Mouse (Mus musculus): ENCODE data around the gene Rsad2. TPM values are rescaled to one million over a fixed set of nuclear protein-coding genes. Genes with fewer than 3 reads are reported as not detected.
A peak's percentile ranks its signal among the peaks of the same experiment; 100 is the strongest.
"Not testable (repeated sequence)": the region's sequence is repeated elsewhere in the genome, so short reads cannot be mapped to it uniquely, and the experiment has no call there.

Gene Rsad2
- polyA plus RNA-seq (2016; fragmentation: Nextera tagmentation; extraction: Ambion mirVana) = 0.70 and 0.74 TPM in 2 replicates

GRCm38 (mm10) chr12:26456028-26456698 lies at the start of gene Rsad2:
TSS of gene Rsad2 (minus strand) at chr12:26456452.
- no peak within 1 kb of the TSS for H3K4me2 ChIP-seq (replicated peaks)
- H3K9me3 ChIP-seq = no peaks in the 10 kb centered on the region
- H3K27ac ChIP-seq = no peak within 1 kb of the TSS; the same call in 1 of the 2 replicates
- H3K9ac ChIP-seq = no peak within 1 kb of the TSS
- H3K4me3 ChIP-seq = no peak within 1 kb of the TSS
- no peaks in the 10 kb centered on the region for H3K36me3 ChIP-seq
- H3K27me3 ChIP-seq = no peaks in the 10 kb centered on the region
- H3K4me1 ChIP-seq = 0 out of 2 replicates have a peak, but pooled peaks cover 10% of the 10 kb centered on the region
- WGBS = 47% methylated on average over 13 of the region's 13 CpGs
- ATAC-seq (ENCODE audit: insufficient number of reproducible peaks, insufficient read depth, low FRiP score, low TSS enrichment) = peak; percentile 87

GRCm38 (mm10) chr12:26501042-26501441 lies 44.8 kb upstream of the Rsad2 start:
- Histone ChIP-seq H3K4me3 (no peak overlapping the region), H3K4me2 (replicated peaks) (no peak overlapping the region), H3K9me3 (no peaks in the 10 kb centered on the region), H3K9ac (no peak overlapping the region), H3K36me3 (no peaks in the 10 kb centered on the region), H3K4me1 (no peaks in the 10 kb centered on the region), H3K27ac (no peak overlapping the region), H3K27me3 (no peaks in the 10 kb centered on the region)
- no peak for ATAC-seq (ENCODE audit: insufficient number of reproducible peaks, insufficient read depth, low FRiP score, low TSS enrichment)
- WGBS = 87% methylated on average over 3 of the region's 3 CpGs

GRCm38 (mm10) chr12:26489942-26490341 lies 33.7 kb upstream of the Rsad2 start:
- 100% methylated on average over 1 of the region's 1 CpGs for WGBS
- no peak overlapping the region for H3K27ac ChIP-seq
- no peaks in the 10 kb centered on the region for H3K36me3 ChIP-seq
- no peak for ATAC-seq (ENCODE audit: insufficient number of reproducible peaks, insufficient read depth, low FRiP score, low TSS enrichment)
- H3K9ac ChIP-seq = no peak overlapping the region
- H3K27me3 ChIP-seq = no peaks in the 10 kb centered on the region
- no peaks in the 10 kb centered on the region for H3K9me3 ChIP-seq
- no peak overlapping the region for H3K4me2 ChIP-seq (replicated peaks)
- no peak overlapping the region for H3K4me3 ChIP-seq
- no peaks in the 10 kb centered on the region for H3K4me1 ChIP-seq

GRCm38 (mm10) chr12:26488617-26489274 lies 32.5 kb upstream of the Rsad2 start:
- H3K4me1 ChIP-seq = no peaks in the 10 kb centered on the region
- WGBS = 35% methylated on average over 5 of the region's 5 CpGs
- ATAC-seq (ENCODE audit: insufficient number of reproducible peaks, insufficient read depth, low FRiP score, low TSS enrichment) = no peak
- H3K27me3 ChIP-seq = no peaks in the 10 kb centered on the region
- H3K4me2 ChIP-seq (replicated peaks) = no peak overlapping the region; the same call in 1 of the 2 replicates
- H3K9me3 ChIP-seq = no peaks in the 10 kb centered on the region
- H3K27ac ChIP-seq = no peak overlapping the region
- H3K9ac ChIP-seq = no peak overlapping the region
- no peaks in the 10 kb centered on the region for H3K36me3 ChIP-seq
- H3K4me3 ChIP-seq = no peak overlapping the region

- Histone ChIP-seq H3K9me3 (no peaks in the 10 kb centered on the region), H3K27me3 (no peaks in the 10 kb centered on the region), H3K4me1 (no peaks in the 10 kb centered on the region), H3K36me3 (no peaks in the 10 kb centered on the region), H3K4me3 (no peak overlapping the region), H3K4me2 (replicated peaks) (no peak overlapping the region; the same call in 1 of the 2 replicates), H3K27ac (no peak overlapping the region), H3K9ac (no peak overlapping the region)
- ATAC-seq (ENCODE audit: insufficient number of reproducible peaks, insufficient read depth, low FRiP score, low TSS enrichment) = no peak
- 45% methylated on average over 14 of the region's 14 CpGs for WGBS
Observed at GRCm38 (mm10) chr12:26487874-26488616, 31.8 kb upstream of the Rsad2 start.

- H3K4me1 ChIP-seq; H3K4me3 ChIP-seq; ATAC-seq (ENCODE audit: insufficient number of reproducible peaks, insufficient read depth, low FRiP score, low TSS enrichment); H3K27me3 ChIP-seq; H3K36me3 ChIP-seq; H3K27ac ChIP-seq; H3K9me3 ChIP-seq; H3K9ac ChIP-seq; H3K4me2 ChIP-seq (replicated peaks): not testable (repeated sequence)
- 90% methylated on average over 12 of the region's 12 CpGs for WGBS
Observed at GRCm38 (mm10) chr12:26485738-26486580, 29.7 kb upstream of the Rsad2 start.

- H3K9ac ChIP-seq = no peak overlapping the region
- H3K4me3 ChIP-seq = no peak overlapping the region
- H3K9me3 ChIP-seq = no peaks in the 10 kb centered on the region
- no peaks in the 10 kb centered on the region for H3K4me1 ChIP-seq
- 87% methylated on average over 18 of the region's 18 CpGs for whole genome bisulfite sequencing
- no peaks in the 10 kb centered on the region for H3K36me3 ChIP-seq
- ATAC-seq (ENCODE audit: insufficient number of reproducible peaks, insufficient read depth, low FRiP score, low TSS enrichment) = no peak
- no peak overlapping the region for H3K4me2 ChIP-seq (replicated peaks)
- no peaks in the 10 kb centered on the region for H3K27me3 ChIP-seq
- H3K27ac ChIP-seq = no peak overlapping the region
Observed at GRCm38 (mm10) chr12:26478196-26479004, 22.1 kb upstream of the Rsad2 start.

GRCm38 (mm10) chr12:26477198-26477597 lies 20.9 kb upstream of the Rsad2 start:
- Histone ChIP-seq H3K36me3 (no peaks in the 10 kb centered on the region), H3K4me1 (no peaks in the 10 kb centered on the region), H3K9ac (no peak overlapping the region), H3K4me2 (replicated peaks) (no peak overlapping the region), H3K9me3 (no peaks in the 10 kb centered on the region), H3K4me3 (no peak overlapping the region), H3K27me3 (no peaks in the 10 kb centered on the region), H3K27ac (no peak overlapping the region)
- no peak for ATAC-seq (ENCODE audit: insufficient number of reproducible peaks, insufficient read depth, low FRiP score, low TSS enrichment)
- 80% methylated on average over 5 of the region's 5 CpGs for WGBS

GRCm38 (mm10) chr12:26473746-26474145 lies 17.5 kb upstream of the Rsad2 start:
- Histone ChIP-seq H3K27ac (no peak overlapping the region), H3K4me1 (peaks cover 5% of the 10 kb centered on the region; the same call in 1 of the 2 replicates), H3K9ac (no peak overlapping the region), H3K9me3 (no peaks in the 10 kb centered on the region), H3K4me3 (no peak overlapping the region), H3K27me3 (no peaks in the 10 kb centered on the region), H3K36me3 (no peaks in the 10 kb centered on the region), H3K4me2 (replicated peaks) (no peak overlapping the region)
- 86% methylated on average over 6 of the region's 6 CpGs for WGBS
- ATAC-seq (ENCODE audit: insufficient number of reproducible peaks, insufficient read depth, low FRiP score, low TSS enrichment) = no peak

GRCm38 (mm10) chr12:26472770-26473481 lies 16.7 kb upstream of the Rsad2 start:
- Histone ChIP-seq H3K27me3 (no peaks in the 10 kb centered on the region), H3K9me3 (no peaks in the 10 kb centered on the region), H3K4me1 (peaks cover 5% of the 10 kb centered on the region; the same call in 1 of the 2 replicates), H3K27ac (no peak overlapping the region), H3K9ac (no peak overlapping the region), H3K4me3 (no peak overlapping the region), H3K4me2 (replicated peaks) (no peak overlapping the region), H3K36me3 (no peaks in the 10 kb centered on the region)
- 84% methylated on average over 3 of the region's 3 CpGs for WGBS
- ATAC-seq (ENCODE audit: insufficient number of reproducible peaks, insufficient read depth, low FRiP score, low TSS enrichment) = no peak

Measured in embryonic facial prominence, embryonic 12.5 days (tissue).